Mouse (Mus musculus): ENCODE results near the gene Gpatch2.

The Gpatch2 gene

DNA sequence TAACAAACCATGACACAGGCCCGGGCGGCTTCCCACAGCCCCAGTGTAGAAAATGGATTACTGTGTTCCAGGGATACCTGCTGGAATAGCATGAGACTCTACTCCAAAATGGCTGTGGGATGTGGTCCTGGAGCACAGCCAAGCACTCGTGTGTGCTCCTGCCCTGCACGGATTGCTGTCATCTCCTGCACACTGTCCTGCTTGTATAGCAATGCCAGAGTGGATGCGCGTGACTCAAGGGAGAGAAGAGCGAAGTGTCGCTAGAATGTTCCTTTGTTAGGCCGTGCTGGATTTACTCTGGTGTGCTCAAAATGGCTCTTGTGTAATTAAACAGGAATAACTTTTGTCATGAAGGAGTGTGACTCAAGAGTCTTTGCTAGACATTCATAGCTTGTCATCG is 87.9 kb downstream of the Gpatch2 start:
- DNase-seq (ENCODE audit: low read depth, low spot score), result no peak

DNA sequence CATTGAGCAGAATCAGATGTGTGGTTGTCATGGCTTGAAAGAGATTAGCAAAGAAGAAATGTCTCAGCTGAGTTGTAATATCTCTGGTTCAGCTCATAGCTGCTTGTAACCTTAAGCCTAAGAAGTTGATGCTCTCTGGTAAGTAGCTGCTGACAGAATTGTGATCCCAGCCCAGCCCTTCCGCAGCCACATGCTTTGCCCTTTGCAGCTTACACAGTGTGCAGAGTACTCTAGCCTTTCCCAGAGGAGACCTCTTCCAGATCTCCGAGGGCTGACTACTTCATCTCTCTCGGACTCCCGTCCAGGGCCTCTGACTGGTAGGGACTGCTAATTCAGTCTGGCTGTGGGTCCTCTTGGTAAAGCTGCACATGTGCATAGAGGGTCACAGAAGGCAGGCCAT is 92.0 kb downstream of the Gpatch2 start:
- no peak for DNase-seq (ENCODE audit: low read depth, low spot score)

DNA sequence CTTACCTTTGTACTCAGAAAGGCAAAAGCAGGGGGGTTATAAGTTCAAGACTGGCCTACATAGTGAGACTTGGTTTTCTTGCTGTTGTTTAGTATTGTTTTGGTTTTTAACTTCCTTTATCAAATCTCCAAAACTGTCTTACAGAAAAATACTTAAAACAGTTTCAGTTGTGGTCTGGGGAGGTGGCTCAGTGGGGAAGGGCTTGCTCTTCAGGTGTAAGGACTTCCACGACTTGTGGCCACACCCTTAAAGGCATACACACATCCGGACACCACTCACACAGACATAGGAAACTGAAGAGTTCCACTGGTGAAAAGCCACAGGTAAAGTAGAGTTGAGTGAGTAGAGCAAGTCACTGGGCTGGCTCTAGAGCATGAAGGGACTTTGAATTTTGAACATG is 93.2 kb downstream of the Gpatch2 start:
- DNase-seq (ENCODE audit: low read depth, low spot score), result no peak

DNA sequence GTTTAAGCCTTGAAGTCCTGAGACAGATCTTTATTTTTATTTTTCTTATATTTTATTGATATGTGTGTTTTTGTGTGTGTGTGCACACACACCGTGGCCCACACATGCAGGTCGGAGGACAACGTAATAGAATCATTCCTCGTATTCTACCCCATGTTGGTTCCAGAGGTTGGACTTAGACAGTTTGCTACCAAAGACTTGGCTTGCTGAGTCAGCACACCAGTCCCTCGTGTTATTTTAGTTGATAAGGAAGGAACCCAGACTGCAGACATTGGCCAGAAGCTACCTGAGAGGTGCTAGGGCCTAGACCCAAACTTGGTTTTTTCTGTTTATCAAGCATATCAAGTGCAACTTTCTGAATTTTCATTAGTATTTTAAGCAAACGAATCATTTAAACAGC is 95.8 kb downstream of the Gpatch2 start:
- DNase-seq (ENCODE audit: low read depth, low spot score), result no peak

DNA sequence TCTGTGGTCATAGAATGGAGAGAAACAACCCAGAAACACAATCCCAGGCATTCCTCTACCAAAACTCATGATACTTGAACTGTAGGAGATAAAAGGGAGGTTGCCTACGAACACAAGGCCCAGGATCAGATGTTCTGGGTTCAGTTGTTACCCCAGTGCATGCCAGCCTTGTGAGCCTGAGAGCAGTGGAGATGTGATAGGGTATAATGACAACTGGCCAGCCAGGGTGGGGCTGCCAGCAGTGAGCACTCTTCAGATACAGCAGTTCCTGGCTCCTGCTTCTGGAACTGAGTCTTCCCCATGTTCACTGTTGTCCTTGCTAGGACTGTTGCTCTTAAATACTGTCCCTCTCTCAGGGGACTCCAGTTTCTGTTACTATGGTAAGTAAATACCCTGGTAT is 98.0 kb downstream of the Gpatch2 start:
- no peak for DNase-seq (ENCODE audit: low read depth, low spot score)

DNA sequence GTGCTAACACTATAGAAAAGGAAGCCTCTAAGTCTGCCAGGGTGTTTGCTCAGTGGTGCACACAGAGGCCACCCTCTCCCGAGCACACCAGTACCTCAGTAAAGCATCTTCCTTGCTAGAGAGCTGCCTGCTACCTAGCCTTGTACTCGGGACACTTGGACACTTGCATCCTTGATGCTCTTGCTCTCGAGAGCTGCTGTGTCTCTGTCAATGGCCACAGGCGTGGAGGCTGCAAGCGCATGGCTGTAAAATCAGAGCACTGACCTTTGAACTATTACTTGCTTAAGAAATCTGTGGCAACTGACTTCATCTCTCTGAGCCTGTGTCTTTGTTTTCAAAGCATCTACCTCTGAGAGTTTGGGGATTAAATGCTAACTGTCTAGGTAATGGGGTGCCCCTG is 98.5 kb downstream of the Gpatch2 start:
- no peak for DNase-seq (ENCODE audit: low read depth, low spot score)

DNA sequence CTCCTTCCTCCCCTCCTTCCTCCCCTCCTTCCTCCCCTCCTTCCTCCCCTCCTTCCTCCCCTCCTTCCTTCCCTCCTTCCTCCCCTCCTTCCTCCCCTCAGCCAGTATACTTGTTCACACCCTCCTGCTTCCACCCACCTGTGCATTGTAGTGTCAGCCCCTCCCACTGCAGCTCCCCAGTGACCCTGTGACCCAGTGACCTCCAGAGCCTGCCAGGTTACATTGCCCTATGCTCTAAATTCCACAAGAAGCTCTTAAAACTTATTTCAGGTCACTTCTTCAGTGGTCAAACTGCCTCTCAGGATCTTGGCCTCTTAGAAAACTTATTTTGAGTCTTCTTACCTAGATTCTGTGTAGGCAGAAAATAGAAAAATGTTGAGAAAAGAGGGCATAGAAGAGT is 99.2 kb downstream of the Gpatch2 start:
- DNase-seq (ENCODE audit: low read depth, low spot score), result no peak

DNA sequence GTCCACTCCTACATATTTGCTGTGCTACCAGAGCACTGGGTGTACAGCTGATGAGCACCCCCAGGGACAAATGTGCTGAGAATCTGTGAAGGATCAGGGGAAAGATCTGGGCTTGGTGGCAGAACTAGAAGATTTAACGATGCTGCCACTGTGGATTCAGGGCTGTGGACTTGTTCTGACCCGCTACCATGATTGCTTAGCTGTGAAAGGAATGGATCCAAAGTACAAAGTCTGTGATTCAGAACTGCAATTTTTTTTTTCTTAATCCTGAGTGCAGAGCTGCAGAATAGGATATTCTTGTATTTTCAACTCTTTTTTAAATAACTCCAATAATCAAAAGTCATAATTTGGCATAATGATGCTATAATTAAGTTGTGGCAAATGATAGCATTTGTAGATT is 100.5 kb downstream of the Gpatch2 start:
- no peak for DNase-seq (ENCODE audit: low read depth, low spot score)

DNA sequence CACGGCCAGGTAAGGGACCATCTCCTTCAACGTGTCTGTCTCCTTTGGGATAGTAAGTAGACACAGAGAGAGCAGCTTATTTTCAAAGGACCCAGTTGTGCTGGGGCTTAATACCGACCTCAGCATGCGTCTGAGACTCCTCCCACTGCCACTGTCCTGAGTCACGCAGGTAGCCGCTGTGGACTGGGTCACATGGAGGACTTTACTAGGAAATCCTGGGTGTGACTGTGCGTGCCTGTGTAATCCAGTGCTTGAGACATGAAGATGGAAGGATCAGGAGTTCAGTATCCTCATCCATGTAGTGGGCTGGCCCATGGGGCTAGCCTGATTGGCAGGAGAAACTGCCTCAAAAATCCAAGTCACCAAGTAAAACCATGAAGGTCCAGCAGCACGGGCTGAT is 101.2 kb downstream of the Gpatch2 start:
- no peak for DNase-seq (ENCODE audit: low read depth, low spot score)

DNA sequence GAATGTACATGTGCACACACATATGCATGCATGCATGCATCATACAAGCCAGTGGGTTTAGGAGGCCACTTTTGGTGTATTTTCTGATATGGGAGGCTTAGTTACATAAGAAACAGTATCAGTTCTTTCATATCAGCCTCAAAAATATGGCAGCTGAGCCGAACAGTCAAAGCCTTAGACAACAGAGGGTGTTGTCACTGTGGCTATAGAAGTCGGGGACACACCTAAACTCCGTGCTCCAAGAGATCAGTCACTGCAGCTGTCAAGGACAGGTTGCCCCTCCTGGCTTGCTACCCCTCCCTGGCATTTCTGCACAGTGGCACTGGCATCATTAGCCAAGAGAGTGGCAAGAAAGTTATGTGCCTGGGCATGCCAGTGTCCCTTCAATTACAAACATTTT is 106.5 kb downstream of the Gpatch2 start:
- DNase-seq (ENCODE audit: low read depth, low spot score), result no peak

DNA sequence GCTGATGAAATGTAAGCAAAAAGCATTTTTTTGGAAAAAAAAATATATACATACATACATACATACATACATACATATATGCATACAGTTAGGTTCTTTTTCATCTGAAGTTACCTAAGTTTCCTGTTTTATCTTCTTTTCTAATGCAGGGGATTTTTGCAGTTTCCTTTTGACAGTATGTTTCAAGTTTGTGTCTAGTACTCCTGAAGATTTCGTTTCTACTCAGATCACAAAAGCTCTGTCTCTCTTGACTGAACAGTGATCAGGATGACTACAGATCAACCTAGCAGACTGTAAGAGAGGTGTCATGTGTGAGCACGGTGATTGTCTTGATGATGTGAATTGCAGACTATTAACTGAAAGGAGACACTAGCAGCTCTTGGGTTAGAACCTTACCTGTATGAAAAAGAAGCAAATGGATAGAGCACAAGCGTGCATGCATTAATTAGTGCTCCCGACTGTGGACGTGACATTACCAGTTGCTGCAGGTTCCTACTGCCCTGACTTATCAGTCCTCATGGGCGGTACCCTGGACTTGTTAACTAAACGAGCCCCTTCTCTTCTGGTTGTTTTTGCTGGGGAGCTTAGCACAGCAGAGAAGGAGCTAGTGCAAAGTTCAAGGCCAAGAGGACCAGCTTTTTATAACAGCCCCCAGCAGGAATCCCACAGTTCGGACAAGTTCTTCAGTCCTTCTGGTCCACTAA is 107.3 kb downstream of the Gpatch2 start:
- DNase-seq (ENCODE audit: low read depth, low spot score), result no peak

DNA sequence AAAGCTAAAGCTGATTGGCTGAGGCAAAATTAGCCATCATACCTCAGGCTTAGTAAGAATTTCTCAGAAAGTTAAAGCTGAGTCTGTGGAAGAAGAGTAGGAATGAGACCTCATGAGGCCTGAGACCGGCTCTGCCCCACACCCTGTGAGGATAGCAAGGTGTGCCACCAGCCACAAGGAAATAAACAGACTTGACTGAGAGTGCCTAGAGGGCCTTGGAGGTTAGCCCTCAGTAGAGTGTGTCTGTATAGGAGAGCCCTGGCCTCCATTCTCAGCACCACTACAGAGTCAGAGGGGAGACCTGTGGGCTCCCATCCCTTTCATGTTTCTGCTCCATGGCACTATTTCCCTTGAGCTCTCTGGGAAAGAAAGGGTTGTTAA is 107.9 kb downstream of the Gpatch2 start:
- DNase-seq (ENCODE audit: low read depth, low spot score), result no peak

DNA sequence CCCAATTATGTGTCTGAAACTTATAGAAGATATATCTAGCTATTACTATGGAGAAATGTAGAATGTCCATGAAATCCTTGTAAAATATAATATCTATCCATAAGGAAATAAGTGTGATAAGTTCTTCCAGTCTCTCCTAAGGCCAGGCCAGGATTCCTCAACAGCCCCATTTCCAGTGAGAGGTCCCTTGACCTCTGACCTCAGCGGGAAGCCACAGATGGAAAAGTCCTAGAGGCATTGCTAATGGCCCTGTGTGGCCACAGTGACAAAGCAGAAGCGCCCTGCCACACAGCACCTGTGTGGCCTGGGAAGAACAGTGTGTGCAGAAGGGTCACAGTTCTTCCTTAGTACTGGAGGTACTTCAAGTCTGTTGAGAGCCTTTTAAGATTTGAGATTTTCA is 127.2 kb downstream of the Gpatch2 start:
- no peak for DNase-seq (ENCODE audit: low read depth, low spot score)

DNA sequence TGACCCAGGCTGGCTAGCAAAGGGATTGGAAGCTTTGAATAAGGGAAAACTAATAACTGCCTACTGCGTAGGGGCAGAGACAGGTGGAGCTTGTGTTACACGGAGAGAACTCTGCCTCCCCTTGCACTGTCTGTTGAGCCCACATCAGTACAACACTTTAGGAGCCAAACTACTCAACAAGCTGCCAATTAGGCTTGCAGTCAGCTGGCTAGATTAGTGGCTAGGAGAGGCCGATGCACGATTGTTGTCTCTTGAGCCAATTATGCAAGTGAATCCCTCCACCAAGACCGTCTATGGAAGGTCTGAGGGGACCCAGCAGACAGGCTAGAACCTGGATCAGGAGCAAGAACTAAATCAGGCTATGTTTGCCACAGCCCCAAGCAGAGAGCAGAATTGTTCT is 129.8 kb downstream of the Gpatch2 start:
- DNase-seq (ENCODE audit: low read depth, low spot score), result no peak

DNA sequence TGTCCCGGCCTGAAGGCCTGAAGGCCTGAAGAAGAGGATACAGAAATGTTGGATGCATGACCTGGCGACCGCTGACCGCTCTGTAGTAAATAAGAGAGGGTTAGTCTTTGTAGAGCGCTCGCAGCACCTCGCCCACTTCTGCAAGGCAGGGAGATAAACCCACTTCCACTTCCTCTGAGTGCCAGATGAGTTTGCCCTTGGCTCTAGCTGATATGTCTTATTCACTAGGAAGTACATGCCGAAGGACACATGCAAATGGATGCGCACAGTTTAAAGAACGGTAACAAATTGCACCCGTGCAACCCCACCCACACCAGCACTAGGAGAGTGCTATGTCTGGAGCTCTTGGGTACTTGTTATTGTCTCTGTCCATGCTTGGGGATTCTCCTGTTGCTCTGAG is 131.6 kb downstream of the Gpatch2 start:
- no peak for DNase-seq (ENCODE audit: low read depth, low spot score)

DNA sequence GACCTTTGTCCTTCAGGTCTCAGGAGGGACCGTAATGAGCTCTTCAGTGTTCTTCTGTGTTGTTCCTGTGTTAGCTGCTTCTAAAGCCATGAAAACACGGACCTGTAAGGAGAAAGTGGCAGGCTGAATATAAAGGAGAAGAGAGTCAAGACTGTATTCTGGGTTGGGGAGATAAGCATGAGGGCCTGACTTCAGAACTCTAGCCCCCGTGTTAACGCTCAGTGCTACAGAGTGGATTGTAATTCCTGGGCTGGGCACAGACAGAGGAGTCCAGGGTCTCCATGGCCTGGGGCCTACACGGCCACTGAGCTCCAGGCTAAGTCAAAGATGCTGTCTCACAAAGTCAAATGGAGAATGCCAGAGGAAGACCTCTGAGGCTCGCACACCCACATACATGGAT is 132.3 kb downstream of the Gpatch2 start:
- no peak for DNase-seq (ENCODE audit: low read depth, low spot score)

DNA sequence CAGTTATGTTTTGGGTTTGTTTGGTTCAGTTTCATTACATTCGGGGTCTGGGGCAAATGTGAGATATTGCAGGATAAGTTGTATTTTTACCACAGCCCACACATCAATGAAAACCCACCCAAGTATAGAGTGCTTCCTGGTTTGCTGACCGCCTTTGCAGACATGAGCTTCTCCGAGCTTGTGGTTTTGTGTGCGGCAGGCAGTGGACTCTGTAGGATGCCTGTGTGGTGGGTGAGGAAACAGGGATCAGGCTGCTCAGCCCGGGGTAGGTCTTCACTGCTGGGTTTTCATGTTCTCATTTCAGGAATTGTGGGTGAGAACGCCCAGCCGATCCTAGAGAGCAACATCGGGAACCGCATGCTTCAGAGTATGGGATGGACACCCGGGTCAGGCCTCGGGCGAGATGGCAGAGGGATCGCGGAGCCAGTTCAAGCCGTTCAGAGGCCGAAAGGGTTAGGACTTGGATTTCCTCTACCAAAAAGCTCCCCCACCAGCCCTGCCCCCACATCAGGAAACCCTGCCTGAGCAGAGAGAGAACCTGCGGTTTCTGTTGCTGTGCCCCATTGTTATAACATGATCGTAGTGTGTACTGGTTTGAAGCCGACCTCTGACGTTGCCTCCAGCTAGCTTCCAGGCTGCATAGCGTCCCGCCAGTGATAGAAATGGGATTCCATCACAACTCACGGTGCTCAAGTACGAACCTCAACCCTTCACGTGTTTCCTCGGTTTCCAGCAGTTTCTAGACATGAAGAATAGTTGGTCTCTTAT is 132.9 kb downstream of the Gpatch2 start:
- DNase-seq (ENCODE audit: low read depth, low spot score), result no peak

DNA sequence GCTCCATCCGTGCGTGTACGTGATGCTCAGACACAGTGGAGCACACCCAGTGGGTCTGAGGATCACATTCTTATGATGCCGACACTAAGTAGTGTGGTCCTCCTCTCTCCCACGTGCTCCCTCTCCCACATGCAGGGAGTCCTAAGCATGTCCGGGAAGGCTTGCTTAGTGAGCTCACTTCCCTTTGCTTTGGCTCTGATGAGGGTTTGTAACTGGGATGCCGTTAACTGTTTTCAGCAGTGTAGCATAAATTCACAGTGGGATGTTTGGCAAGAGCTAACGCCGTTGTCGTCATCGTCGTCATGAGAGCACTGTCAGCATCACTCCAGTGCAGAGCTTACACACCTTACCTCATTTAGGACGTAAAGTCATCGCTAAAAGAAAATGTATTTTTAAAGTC is 133.6 kb downstream of the Gpatch2 start:
- no peak for DNase-seq (ENCODE audit: low read depth, low spot score)

DNA sequence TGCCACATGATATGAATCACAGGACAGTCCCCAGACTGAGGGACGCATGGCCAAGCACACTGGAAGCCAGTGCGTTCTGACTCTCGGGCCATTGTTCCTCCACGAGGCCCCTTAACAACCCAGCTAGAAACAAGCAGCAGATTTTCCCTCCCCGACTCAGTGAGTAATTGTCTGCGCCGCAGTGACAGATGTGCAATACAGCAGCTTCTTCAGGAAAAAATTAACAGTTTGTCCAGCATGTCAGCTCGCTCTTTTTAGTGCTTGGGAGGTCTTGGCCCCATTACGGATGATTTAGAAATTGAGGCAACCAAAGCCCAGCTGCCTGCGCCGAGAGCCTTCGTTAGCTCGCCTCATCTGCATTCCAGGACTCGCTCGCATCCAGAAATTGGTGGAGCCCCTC is 140.9 kb downstream of the Gpatch2 start:
- no peak for DNase-seq (ENCODE audit: low read depth, low spot score)

DNA sequence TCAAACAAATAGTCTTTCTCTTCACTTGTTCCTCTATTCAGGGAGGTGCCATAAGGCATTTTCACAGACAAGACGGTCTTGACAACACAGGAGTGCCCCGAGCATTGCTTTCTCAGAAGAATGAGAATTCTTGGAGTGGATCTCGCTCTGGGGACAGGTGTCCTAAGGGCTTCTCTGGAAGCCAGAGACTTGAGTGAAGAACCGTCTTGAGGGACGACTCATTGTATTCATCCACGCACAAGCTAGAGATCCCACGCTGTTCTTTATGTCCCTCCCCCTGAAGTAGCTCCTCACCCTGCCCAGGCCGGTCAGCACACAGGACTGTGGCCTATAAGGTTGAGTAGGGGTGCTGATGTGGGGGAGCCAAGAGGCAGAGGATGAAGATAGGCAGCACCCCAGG is 141.6 kb downstream of the Gpatch2 start:
- no peak for DNase-seq (ENCODE audit: low read depth, low spot score)

DNA sequence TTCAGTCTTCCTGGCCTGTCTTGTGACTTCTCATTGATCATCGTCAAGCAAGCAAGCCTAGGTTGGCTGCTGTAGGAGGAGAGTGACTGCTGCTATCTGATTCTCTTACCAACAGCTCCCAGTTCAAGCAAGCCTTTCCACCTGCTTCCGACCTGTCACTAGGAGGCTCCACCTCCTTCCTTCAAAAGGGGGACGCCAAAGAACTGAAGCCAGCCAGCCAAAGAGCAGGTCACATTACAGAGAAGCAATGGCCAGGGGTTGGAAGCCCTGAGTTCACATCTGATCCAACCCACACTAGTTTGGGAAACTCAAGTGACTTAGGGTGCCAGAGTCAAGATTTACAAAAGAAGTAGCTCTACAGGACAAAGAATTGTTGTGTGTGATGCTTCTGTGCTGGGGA is 144.9 kb downstream of the Gpatch2 start:
- DNase-seq (ENCODE audit: low read depth, low spot score), result no peak

DNA sequence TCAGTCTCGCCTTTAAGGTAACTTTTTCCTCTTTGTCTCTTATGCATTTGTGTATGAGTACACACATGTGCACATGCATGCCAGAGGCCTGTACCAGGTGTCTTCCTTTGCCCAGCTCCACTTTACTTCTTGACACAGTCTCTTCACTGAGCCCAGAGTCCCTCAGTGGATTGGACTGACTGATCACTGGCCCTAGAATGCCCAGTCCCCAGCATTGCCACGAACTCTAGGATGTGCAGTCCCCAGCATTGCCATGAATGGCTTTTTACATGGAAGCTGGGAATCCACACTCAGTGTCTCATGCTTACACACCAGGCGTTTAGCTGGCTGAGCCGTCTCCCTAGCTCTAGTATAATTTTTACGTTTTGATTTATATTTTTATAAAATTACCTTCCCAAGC is 147.2 kb downstream of the Gpatch2 start:
- no peak for DNase-seq (ENCODE audit: low read depth, low spot score)

DNA sequence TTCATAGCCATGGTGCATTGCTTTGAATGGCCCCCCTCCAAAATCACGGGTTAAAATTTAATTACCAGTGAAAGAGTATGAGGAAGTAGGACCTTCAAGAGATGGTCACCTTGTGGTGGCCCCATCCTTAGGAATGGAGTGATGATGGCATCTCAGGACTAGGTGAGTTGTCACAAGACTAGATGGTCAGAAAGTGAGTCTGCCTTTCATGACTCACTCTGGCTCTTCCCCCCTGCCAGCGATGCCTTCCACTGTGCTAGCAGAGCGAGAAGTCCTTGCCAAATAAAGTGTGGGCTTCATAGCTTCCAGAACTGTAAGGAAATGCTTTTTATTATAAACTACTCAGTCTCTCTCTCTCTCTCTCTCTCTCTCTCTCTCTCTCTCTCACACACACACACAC is 150.1 kb downstream of the Gpatch2 start:
- DNase-seq (ENCODE audit: low read depth, low spot score), result no peak

DNA sequence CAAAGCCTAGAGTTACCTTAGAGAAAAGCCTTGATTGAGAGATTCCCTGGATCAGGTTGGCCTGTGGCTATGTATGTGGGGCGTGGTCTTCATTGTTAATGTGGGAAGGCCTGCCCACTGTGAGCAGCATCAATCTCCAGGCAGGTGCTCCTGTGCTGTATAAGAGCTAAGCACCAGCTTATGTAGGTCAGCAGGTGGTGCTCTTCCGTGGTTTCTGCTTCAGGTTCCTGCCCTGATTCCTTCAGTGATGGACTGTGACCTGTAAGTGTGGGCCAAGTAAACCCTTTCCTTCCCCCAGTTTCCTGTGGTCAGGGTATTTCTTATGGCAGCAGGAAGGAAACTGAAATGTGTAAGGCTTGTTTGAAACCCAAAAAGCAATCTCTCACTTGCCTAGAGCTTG is 151.5 kb downstream of the Gpatch2 start:
- DNase-seq (ENCODE audit: low read depth, low spot score), result no peak

Measured in brain, embryonic 18.5 days (tissue).